ENCODE assay signal across 11 mouse cellular contexts in genomic region chr15:103333081-103333615, GRCm38 (mm10). TPM values are rescaled to one million over a fixed set of nuclear protein-coding genes. Genes with fewer than 3 reads are reported as not detected.
A peak's percentile ranks its signal among the peaks of the same experiment; 100 is the strongest.
DNase-seq lines count a peak whose midpoint lies in the region; ATAC-seq and TF ChIP-seq lines count a peak whose summit lies in the region.
"Had no signal": no experiment of that assay in that cellular context is flagged by ENCODE, and none has a peak within 500 bp of the region (broad histone marks: within the 10 kb centered on the region; RNA-seq: fewer than 3 reads in every experiment).

No protein-coding gene starts in this region.

- no peak overlapping the region for H3K4me2 ChIP-seq in lung, embryonic 16.5 days (ENCODE audit: low read depth, low read length)
- H3K4me2 ChIP-seq in embryonic facial prominence, embryonic 11.5 days (ENCODE audit: low read depth, low read length), result no peak overlapping the region
- peak overlapping the region; percentile 37 for H3K4me2 ChIP-seq in liver, embryonic 12.5 days
- H3K4me2 ChIP-seq: heart, embryonic 15.5 days had no signal

- no peak overlapping the region for H3K27ac ChIP-seq in lung, embryonic 16.5 days (ENCODE audit: low read length)
- no peak overlapping the region for H3K27ac ChIP-seq in embryonic facial prominence, embryonic 11.5 days (replicated peaks; ENCODE audit: low read depth, low read length)
- H3K27ac ChIP-seq in liver, embryonic 12.5 days, result peak overlapping the region; percentile 45; the same call in 1 of the 2 replicates
- H3K27ac ChIP-seq: heart, embryonic 15.5 days had no signal

- no peaks in the 10 kb centered on the region for H3K36me3 ChIP-seq in lung, embryonic 16.5 days (ENCODE audit: control insufficient read depth, insufficient read depth, low read length)
- H3K36me3 ChIP-seq in embryonic facial prominence, embryonic 11.5 days (replicated peaks; ENCODE audit: control insufficient read depth, insufficient read depth, low read depth, low read length), result no peaks in the 10 kb centered on the region
- peaks cover 4% of the 10 kb centered on the region; the same call in 1 of the 2 replicates for H3K36me3 ChIP-seq in liver, embryonic 12.5 days
- H3K36me3 ChIP-seq: heart, embryonic 15.5 days had no signal

- no peaks in the 10 kb centered on the region for H3K9me3 ChIP-seq in lung, embryonic 16.5 days (ENCODE audit: control insufficient read depth, low read length)
- no peaks in the 10 kb centered on the region for H3K9me3 ChIP-seq in embryonic facial prominence, embryonic 11.5 days (replicated peaks; ENCODE audit: control insufficient read depth, low read length)
- H3K9me3 ChIP-seq in liver, embryonic 12.5 days (replicated peaks), result no peaks in the 10 kb centered on the region
- H3K9me3 ChIP-seq: heart, embryonic 15.5 days had no signal

- TF ChIP-seq POLR2A in lung, adult 2 months (IDR thresholded peaks at IDR 0.05; ENCODE audit: borderline replicate concordance, extremely low read depth, low read depth, low read length), result no peak

- no peak for TF ChIP-seq CTCF in lung, adult 2 months (IDR thresholded peaks at IDR 0.05; ENCODE audit: insufficient read depth, low read length)

- no peak overlapping the region for H3K9ac ChIP-seq in lung, embryonic 16.5 days (ENCODE audit: low read length)
- H3K9ac ChIP-seq in embryonic facial prominence, embryonic 11.5 days (replicated peaks; ENCODE audit: low read length), result peak overlapping the region; percentile 7; the same call in 1 of the 2 replicates
- H3K9ac ChIP-seq in liver, embryonic 12.5 days, result no peak overlapping the region
- H3K9ac ChIP-seq: heart, embryonic 15.5 days had no signal

- peak; percentile 17; the same call in 1 of the 2 replicates for ATAC-seq in lung, embryonic 16.5 days (ENCODE audit: low read depth)
- no peak; the same call in 1 of the 2 replicates for ATAC-seq in embryonic facial prominence, embryonic 11.5 days (replicated peaks; ENCODE audit: insufficient number of reproducible peaks, low FRiP score, low TSS enrichment, low read depth)
- no peak for ATAC-seq in liver, embryonic 12.5 days
- peak; percentile 43; the same call in 1 of the 2 replicates for ATAC-seq in neutrophil, adult 5-6 weeks (ENCODE audit: extremely low read depth, insufficient number of reproducible peaks, low FRiP score, poor library complexity, severe bottlenecking)

- peaks cover 4% of the 10 kb centered on the region for H3K27me3 ChIP-seq in lung, embryonic 16.5 days (ENCODE audit: control insufficient read depth, insufficient read depth, low read depth, low read length)
- H3K27me3 ChIP-seq in embryonic facial prominence, embryonic 11.5 days (ENCODE audit: control insufficient read depth, insufficient read depth, low read length), result no peaks in the 10 kb centered on the region; the same call in 1 of the 2 replicates
- no peaks in the 10 kb centered on the region for H3K27me3 ChIP-seq in liver, embryonic 12.5 days (replicated peaks)

- no peaks in the 10 kb centered on the region for H3K4me1 ChIP-seq in lung, embryonic 16.5 days (replicated peaks; ENCODE audit: control insufficient read depth, insufficient read depth, low read length)
- no peaks in the 10 kb centered on the region for H3K4me1 ChIP-seq in lung, adult 2 months (ENCODE audit: control insufficient read depth, insufficient read depth, low read length)
- peaks cover 5% of the 10 kb centered on the region for H3K4me1 ChIP-seq in embryonic facial prominence, embryonic 11.5 days (ENCODE audit: control insufficient read depth, insufficient read depth, low read length)
- peaks cover 52% of the 10 kb centered on the region for H3K4me1 ChIP-seq in liver, embryonic 12.5 days

- no peak overlapping the region for H3K4me3 ChIP-seq in lung, embryonic 16.5 days (ENCODE audit: low read length)
- no peak overlapping the region for H3K4me3 ChIP-seq in lung, adult 2 months (replicated peaks; ENCODE audit: extremely low read depth, low read depth, low read length)
- H3K4me3 ChIP-seq in embryonic facial prominence, embryonic 11.5 days (ENCODE audit: low read depth, low read length), result no peak overlapping the region
- H3K4me3 ChIP-seq in liver, embryonic 12.5 days, result 0 out of 2 replicates have a peak overlapping the region, but pooled peaks have one; percentile 10
- H3K4me3 ChIP-seq: heart, embryonic 15.5 days had no signal

- DNase-seq in lung, adult 2 months, result no peak
- no peak for DNase-seq in embryonic facial prominence, embryonic 11.5 days (ENCODE audit: low spot score)
- DNase-seq in right cerebral cortex, postnatal 25 days, result no peak
- no peak for DNase-seq in adrenal gland, postnatal 36 days
- DNase-seq: kidney, postnatal 10 days; lung, postnatal 10 days had no signal

- WGBS in lung, embryonic 16.5 days, result 68% methylated on average over 5 of the region's 5 CpGs
- 60% methylated on average over 5 of the region's 5 CpGs for WGBS in lung, adult 2 months
- 67% methylated on average over 5 of the region's 5 CpGs for WGBS in embryonic facial prominence, embryonic 11.5 days
- WGBS in liver, embryonic 12.5 days (ENCODE audit: insufficient replicate concordance), result 51% methylated on average over 5 of the region's 5 CpGs

RNA-seq across cellular contexts. Expression of gene Zfp385a, which starts 6.7 kb away (rescaled TPM):
- polyA plus RNA-seq in lung, embryonic 16.5 days (2015; fragmentation: Nextera tagmentation; extraction: Ambion mirVana), result 7.6 and 8.6 TPM in 2 replicates
- 9.9 and 11.7 TPM in 2 replicates for polyA plus RNA-seq in lung, adult 2 months (2012; rRNA removed)
- polyA plus RNA-seq in embryonic facial prominence, embryonic 11.5 days (2014; fragmentation: Nextera tagmentation; extraction: Ambion mirVana), result 12.2 and 16.6 TPM in 2 replicates
- 7.7 and 8.2 TPM in 2 replicates for polyA plus RNA-seq in liver, embryonic 12.5 days (2016; fragmentation: Nextera tagmentation; extraction: Ambion mirVana)
- 1.9 and 3.1 TPM in 2 replicates for total RNA-seq in neutrophil, adult 5-6 weeks (2017)
- total RNA-seq in adrenal gland, postnatal 36 days (2021), result 10 to 100 TPM; 11.8 to 13.3 TPM

RNA-seq across cellular contexts. Expression of gene Gpr84, which starts 22.7 kb away (rescaled TPM):
- polyA plus RNA-seq in lung, embryonic 16.5 days (2015; fragmentation: Nextera tagmentation; extraction: Ambion mirVana), result 0.44 TPM in 1 of 2 replicates, not detected in the other
- polyA plus RNA-seq in lung, adult 2 months (2012; rRNA removed), result 0.08 and 0.22 TPM in 2 replicates
- polyA plus RNA-seq in embryonic facial prominence, embryonic 11.5 days (2014; fragmentation: Nextera tagmentation; extraction: Ambion mirVana), result not detected in 2 replicates
- polyA plus RNA-seq in liver, embryonic 12.5 days (2016; fragmentation: Nextera tagmentation; extraction: Ambion mirVana), result 0.75 and 0.78 TPM in 2 replicates
- 0.49 TPM in 1 of 2 replicates, not detected in the other for total RNA-seq in neutrophil, adult 5-6 weeks (2017)
- total RNA-seq in adrenal gland, postnatal 36 days (2021), result not detected
- polyA plus RNA-seq: erythroblast, embryonic 14.5 days had no signal

RNA-seq across cellular contexts. Expression of gene Itga5, which starts 33.4 kb away (rescaled TPM):
- polyA plus RNA-seq in lung, embryonic 16.5 days (2015; fragmentation: Nextera tagmentation; extraction: Ambion mirVana), result 38.8 and 42.3 TPM in 2 replicates
- polyA plus RNA-seq in lung, adult 2 months (2012; rRNA removed), result 34.3 and 35.9 TPM in 2 replicates
- 24.6 and 29.6 TPM in 2 replicates for polyA plus RNA-seq in embryonic facial prominence, embryonic 11.5 days (2014; fragmentation: Nextera tagmentation; extraction: Ambion mirVana)
- polyA plus RNA-seq in liver, embryonic 12.5 days (2016; fragmentation: Nextera tagmentation; extraction: Ambion mirVana), result 21.8 and 23.2 TPM in 2 replicates
- total RNA-seq in neutrophil, adult 5-6 weeks (2017), result 11.8 and 15.2 TPM in 2 replicates
- total RNA-seq in adrenal gland, postnatal 36 days (2021), result 10 to 100 TPM; 37.0 to 37.4 TPM

Comparison
In these comparisons a context has a peak if more than half of its experiments do, and no peak if none do; other contexts are left out.
1. ATAC-seq: peak in lung, embryonic 16.5 days (single experiment) and neutrophil, adult 5-6 weeks (single experiment); none in embryonic facial prominence, embryonic 11.5 days (single experiment) and liver, embryonic 12.5 days (single experiment).